Mouse (Mus musculus): ENCODE measurements around the gene Eya2. TPM values are rescaled to one million over a fixed set of nuclear protein-coding genes. Genes with fewer than 3 reads are reported as not detected.
A peak's percentile ranks its signal among the peaks of the same experiment; 100 is the strongest.

Gene Eya2
- total and polyA plus RNA-seq, 3 experiments = not detected

DNA sequence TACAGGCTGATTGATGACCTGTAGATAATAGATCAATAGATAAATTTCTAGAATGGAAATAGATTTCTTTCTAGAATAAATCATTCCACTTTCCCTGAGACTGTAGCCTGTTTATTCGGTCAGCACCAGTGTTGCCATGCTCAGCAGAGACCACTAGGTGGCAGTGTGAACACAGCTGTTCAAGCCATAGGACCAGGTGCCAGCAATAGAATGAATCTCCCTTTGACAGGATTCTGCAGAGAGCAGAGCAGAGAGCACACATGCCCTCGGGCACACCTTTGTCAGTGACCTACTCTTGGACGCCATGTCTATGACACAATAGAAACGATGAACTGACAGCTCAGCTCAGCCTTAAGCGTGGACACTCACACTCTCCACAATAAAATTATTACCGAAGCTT lies 184.1 kb downstream of the Eya2 start (continued):
- TF ChIP-seq CHD1 (IDR thresholded peaks at IDR 0.05; ENCODE audit: low read depth, low read length) (no peak), GATA1 (IDR thresholded peaks at IDR 0.05; ENCODE audit: low read depth, low read length) (no peak), POLR2AphosphoS5 (IDR thresholded peaks at IDR 0.05; ENCODE audit: borderline replicate concordance, low read depth, low read length) (no peak), E2F4 (IDR thresholded peaks at IDR 0.05; ENCODE audit: borderline replicate concordance, low read depth, low read length) (no peak), MYB (IDR thresholded peaks at IDR 0.05; ENCODE audit: low read depth, low read length) (no peak), ZC3H11A (IDR thresholded peaks at IDR 0.05; ENCODE audit: low read depth, low read length) (peak; percentile 83), MAX (IDR thresholded peaks at IDR 0.05; ENCODE audit: low read length) (no peak), BHLHE40 (IDR thresholded peaks at IDR 0.05; ENCODE audit: borderline replicate concordance, low read depth, low read length) (no peak; the same call in 1 of the 2 replicates), USF2 (IDR thresholded peaks at IDR 0.05; ENCODE audit: borderline replicate concordance in 1 of 2, insufficient read depth in 1 of 2, low read depth in 1 of 2, low read length in 2 of 2) (no peak)

DNA sequence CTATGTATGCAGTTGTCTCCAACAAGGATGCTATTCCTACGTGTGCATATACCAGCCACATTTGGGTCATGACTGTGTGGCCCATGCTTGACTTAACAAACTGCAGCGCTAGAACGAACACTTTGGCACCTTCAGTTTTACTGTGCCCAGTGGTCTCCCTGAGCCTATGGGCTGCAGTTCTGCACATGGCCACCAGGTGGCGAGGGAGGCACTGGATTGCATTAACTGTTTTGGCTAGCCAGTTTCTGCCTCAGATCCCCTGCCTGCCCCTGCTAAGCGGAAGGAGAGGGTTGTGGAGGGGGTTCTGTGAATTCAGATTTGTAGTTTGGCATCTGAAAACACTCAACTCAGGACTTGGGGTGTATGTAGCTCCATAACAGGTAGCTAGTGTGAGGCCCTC lies 187.5 kb downstream of the Eya2 start:
- DNase-seq (ENCODE audit: low read depth, low spot score) = peak; percentile 77
- Histone ChIP-seq H3K79me2 (ENCODE audit: control insufficient read depth, insufficient read depth, low read length, poor library complexity) (no peaks in the 10 kb centered on the region), H3K9me3 (replicated peaks; ENCODE audit: insufficient read depth, low read length) (no peaks in the 10 kb centered on the region), H3K27ac (ENCODE audit: control insufficient read depth, low read depth, low read length) (no peak overlapping the region), H3K27me3 (ENCODE audit: control insufficient read depth in 1 of 2, insufficient read depth in 2 of 2, low read length in 2 of 2) (no peaks in the 10 kb centered on the region), H3K4me1 (ENCODE audit: control insufficient read depth in 1 of 2, insufficient read depth in 2 of 2, low read length in 2 of 2) (no peaks in the 10 kb centered on the region), H3K9ac (ENCODE audit: control insufficient read depth, low read depth, low read length, poor library complexity, severe bottlenecking) (no peak overlapping the region), H3K36me3 (ENCODE audit: control insufficient read depth in 1 of 2, insufficient read depth in 2 of 2, low read length in 2 of 2) (peaks cover 0 to 3% of the 10 kb centered on the region in 2 experiments; a peak in 2 of 4 replicates), H3K4me3 (ENCODE audit: control insufficient read depth in 1 of 2, insufficient read depth in 1 of 2, low read depth in 2 of 2, low read length in 2 of 2) (no peak overlapping the region)
- peak; percentile 61 for TF ChIP-seq RAD21 (IDR thresholded peaks at IDR 0.05; ENCODE audit: low read depth, low read length)
- peak; percentile 92 to 100 (median 93) for TF ChIP-seq CTCF (IDR thresholded peaks at IDR 0.05 in 2 of 3, conservative IDR thresholded peaks at IDR 0.05 in 1 of 3; ENCODE audit: control insufficient read depth in 1 of 3, insufficient read depth in 1 of 3, low read depth in 2 of 3, low read length in 3 of 3, poor library complexity in 1 of 3, severe bottlenecking in 1 of 3)
- peak; percentile 93 for TF ChIP-seq SMC3 (IDR thresholded peaks at IDR 0.05; ENCODE audit: low read depth, low read length)
- TF ChIP-seq ZC3H11A (IDR thresholded peaks at IDR 0.05; ENCODE audit: low read depth, low read length) = peak; percentile 42; the same call in 1 of the 2 replicates
- no peak for TF ChIP-seq GATA1 (IDR thresholded peaks at IDR 0.05; ENCODE audit: low read depth, low read length)

DNA sequence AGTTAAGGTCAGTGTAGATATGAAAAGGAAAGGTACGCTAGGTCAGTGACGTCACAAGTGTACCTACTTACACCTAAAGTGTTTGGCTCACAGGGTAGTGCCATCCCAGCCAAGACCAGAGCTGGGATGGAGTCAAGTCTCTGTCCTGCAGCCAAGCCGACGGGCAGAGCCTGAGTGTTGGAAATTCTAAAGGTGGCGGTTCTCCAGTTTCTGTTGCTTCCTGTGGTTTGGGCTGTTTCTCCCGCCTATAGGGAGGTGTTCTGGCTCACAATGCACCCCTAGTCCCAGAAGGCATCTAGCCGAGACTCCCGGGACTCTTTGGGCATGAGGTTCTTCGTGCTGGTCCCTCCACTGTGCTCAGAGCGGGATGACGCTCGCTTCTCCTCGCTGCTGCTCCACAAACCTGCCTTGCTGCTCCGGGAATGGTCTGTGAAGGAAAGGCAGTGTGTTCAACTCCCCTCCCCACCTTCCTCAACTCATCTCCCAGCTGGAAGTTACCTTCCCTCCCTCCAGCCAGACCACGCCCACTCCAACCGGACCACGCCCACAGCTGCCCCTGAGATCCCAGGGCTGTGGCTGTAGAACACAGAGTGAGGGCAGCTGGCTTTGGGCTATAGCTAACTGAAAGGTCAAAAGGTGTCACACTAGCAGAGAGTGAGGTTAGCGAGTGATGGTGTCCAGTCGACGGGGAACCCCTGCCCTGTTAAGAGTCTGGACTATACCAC lies 190.6 kb downstream of the Eya2 start:
- Histone ChIP-seq H3K36me3 (ENCODE audit: control insufficient read depth in 1 of 2, insufficient read depth in 2 of 2, low read length in 2 of 2) (peaks cover 0 to 3% of the 10 kb centered on the region in 2 experiments; a peak in 2 of 4 replicates), H3K9ac (ENCODE audit: control insufficient read depth, low read depth, low read length, poor library complexity, severe bottlenecking) (no peak overlapping the region), H3K27me3 (ENCODE audit: control insufficient read depth in 1 of 2, insufficient read depth in 2 of 2, low read length in 2 of 2) (no peaks in the 10 kb centered on the region), H3K4me1 (ENCODE audit: control insufficient read depth in 1 of 2, insufficient read depth in 2 of 2, low read length in 2 of 2) (no peaks in the 10 kb centered on the region), H3K27ac (ENCODE audit: control insufficient read depth, low read depth, low read length) (no peak overlapping the region), H3K79me2 (ENCODE audit: control insufficient read depth, insufficient read depth, low read length, poor library complexity) (no peaks in the 10 kb centered on the region), H3K4me3 (ENCODE audit: control insufficient read depth in 1 of 2, insufficient read depth in 1 of 2, low read depth in 2 of 2, low read length in 2 of 2) (no peak overlapping the region), H3K9me3 (replicated peaks; ENCODE audit: insufficient read depth, low read length) (no peaks in the 10 kb centered on the region)
- no peak for DNase-seq (ENCODE audit: low read depth, low spot score)
- TF ChIP-seq MAZ (IDR thresholded peaks at IDR 0.05; ENCODE audit: low read depth, low read length) = no peak
- TF ChIP-seq MEF2A (IDR thresholded peaks at IDR 0.05; ENCODE audit: extremely low read depth, insufficient replicate concordance, low read depth, low read length, poor library complexity, severe bottlenecking) = no peak
- TF ChIP-seq ETS1 (IDR thresholded peaks at IDR 0.05; ENCODE audit: low read depth, low read length) = no peak
- no peak for TF ChIP-seq RCOR1 (IDR thresholded peaks at IDR 0.05; ENCODE audit: low read depth, low read length)
- TF ChIP-seq POLR2AphosphoS2 (IDR thresholded peaks at IDR 0.05; ENCODE audit: low read length) = no peak
- no peak for TF ChIP-seq E2F4 (IDR thresholded peaks at IDR 0.05; ENCODE audit: borderline replicate concordance, low read depth, low read length)
- no peak for TF ChIP-seq SIN3A (IDR thresholded peaks at IDR 0.05; ENCODE audit: low read length)
- no peak for TF ChIP-seq ZMIZ1 (IDR thresholded peaks at IDR 0.05; ENCODE audit: low read depth, low read length)
- TF ChIP-seq POLR2A (IDR thresholded peaks at IDR 0.05; ENCODE audit: control insufficient read depth in 1 of 2, insufficient read depth in 1 of 2, low read depth in 1 of 2, low read length in 2 of 2, poor library complexity in 1 of 2) = no peak
- no peak for TF ChIP-seq EP300 (IDR thresholded peaks at IDR 0.05; ENCODE audit: low read depth in 1 of 2, low read length in 2 of 2)
- TF ChIP-seq GABPA (IDR thresholded peaks at IDR 0.05; ENCODE audit: low read depth, low read length) = no peak
- TF ChIP-seq TBP (IDR thresholded peaks at IDR 0.05; ENCODE audit: low read depth, low read length) = no peak
